Mouse (Mus musculus): Measurements from ENCODE around the gene Galm. TPM values are rescaled to one million over a fixed set of nuclear protein-coding genes. Genes with fewer than 3 reads are reported as not detected.
"Not testable (repeated sequence)": the region's sequence is repeated elsewhere in the genome, so short reads cannot be mapped to it uniquely, and the experiment has no call there.

The Galm gene
- total RNA-seq, 4 experiments from 2014 or later = 1.9 to 3.0 (median 2.4) TPM

GRCm38 (mm10) chr17:80206671-80207581, 79.7 kb downstream of the Galm start, which contains the start of the genes Srsf7 and Ttc39d:
Gene Srsf7 (minus strand): TSS chr17:80207307.
Gene Ttc39d (plus strand): TSS chr17:80207460.
- DNase-seq (ENCODE audit: low spot score in 2 of 2) = peak; percentile 95

DNA sequence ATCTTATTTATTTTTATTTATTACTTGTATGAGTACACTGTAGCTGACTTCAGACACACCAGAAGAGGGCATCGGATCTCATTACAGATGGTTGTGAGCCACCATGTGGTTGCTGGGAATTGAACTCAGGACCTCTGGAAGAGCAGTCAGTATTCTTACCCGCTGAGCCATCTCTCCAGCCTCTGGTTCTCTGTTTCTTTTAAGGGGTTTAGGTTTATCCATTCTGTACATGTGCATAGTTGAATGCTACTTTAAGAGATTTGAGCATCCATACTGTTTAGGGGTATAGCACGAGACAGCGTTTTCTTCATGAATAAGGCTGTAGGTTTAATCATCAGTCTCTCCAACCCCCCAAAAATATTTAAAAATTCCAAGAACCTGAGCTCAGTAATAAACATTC, 86.7 kb downstream of the Galm start:
- DNase-seq (ENCODE audit: low spot score in 2 of 2) = not testable (repeated sequence)

DNA sequence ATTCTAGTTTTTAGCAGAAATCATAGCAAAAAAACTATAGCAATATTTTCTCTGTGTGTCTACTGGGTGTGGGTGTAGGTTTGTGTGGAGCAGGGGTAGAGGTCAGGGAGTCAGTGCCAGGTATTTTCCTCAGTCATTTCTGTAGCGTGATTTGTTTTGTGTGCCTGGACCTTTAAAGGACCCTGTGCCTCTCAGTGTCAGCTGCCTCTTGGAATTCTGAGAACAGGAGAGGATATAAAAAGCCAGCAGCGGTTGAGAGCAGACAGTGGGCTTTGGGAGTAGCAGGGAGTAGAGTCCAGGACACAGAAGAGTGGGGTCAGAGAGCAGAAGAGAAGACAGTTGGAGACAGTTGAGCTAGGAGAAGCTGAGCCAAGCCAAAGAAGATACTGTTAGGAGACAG, 92.9 kb downstream of the Galm start:
- no peak for DNase-seq (ENCODE audit: low spot score in 2 of 2)

DNA sequence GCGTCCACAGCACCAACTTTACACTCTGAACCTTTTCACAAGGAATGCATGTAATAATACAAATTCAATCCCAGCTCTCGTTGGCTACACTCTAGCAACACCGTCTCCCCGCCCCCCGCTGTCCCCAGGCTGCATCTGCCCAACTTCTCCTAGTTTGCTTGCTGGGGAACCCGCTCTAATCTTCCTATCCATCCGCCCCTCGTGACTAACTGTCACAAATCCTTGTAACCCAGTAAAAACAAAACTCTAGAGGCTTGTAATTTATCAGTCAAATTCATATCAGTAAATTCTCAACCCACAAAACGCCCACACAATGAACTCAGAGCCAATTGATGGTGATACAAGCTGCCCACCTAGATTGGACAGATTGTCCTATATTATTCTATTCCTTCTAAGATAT, 93.9 kb downstream of the Galm start:
- DNase-seq (ENCODE audit: low spot score in 2 of 2) = no peak

DNA sequence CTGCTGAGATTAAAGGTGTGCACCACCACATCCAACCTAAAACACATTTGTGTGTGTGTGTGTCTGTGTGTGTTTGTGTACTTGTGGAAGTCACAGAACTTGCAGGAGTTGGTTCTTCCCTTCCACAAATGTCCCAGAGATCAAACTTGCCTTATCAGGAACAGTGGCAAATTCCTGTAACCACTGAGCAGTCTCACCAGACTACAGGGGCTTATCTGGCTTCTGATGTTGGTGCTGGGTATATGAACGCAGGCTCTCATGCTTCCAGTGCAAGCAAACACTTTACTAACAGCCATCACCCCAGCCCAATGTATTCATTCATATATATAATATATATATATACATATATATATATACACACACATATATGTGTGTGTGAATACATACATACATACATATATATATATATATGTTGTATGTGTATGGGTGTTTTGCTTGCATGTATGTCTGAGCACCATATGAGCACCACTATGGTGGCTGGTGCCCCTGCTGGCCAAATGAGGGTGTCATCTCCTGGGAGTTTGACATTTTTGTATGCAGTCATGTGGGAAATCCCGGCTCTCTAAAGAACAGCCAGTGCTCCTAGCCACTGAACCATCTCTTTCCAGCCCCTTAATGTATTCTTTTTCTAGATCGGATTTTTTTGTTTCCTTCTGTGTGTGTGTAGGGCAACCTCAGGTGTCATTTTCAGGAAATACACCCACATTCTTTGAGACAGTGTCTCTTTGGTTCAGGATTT, 94.8 kb downstream of the Galm start:
- no peak for DNase-seq (ENCODE audit: low spot score in 2 of 2)

DNA sequence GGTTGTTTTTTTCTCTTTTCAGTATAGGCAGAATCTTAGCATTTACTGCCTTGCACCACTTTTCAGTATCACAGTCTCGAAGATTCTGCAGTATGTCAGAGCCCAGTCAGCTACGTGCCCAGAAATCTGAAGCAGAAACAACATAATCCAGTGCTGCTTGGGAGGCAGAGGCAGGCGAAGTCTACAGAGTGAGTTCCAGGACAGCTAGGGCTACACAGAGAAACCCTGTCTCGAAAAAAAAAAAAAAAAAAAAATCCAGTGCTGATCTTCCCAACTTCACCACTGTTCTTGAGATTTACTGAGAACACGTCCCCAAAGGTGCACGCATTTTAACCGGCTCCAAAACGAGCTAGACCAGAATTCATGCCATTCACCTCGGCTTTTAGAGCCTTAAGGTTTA, 96.6 kb downstream of the Galm start:
- no peak for DNase-seq (ENCODE audit: low spot score in 2 of 2)

GRCm38 (mm10) chr17:80224326-80225116, 97.2 kb downstream of the Galm start, which contains the start of gene Gemin6:
Gene Gemin6 (plus strand): TSS chr17:80224441.
- peak; percentile 66 to 70 for DNase-seq (ENCODE audit: low spot score in 2 of 2)

- DNase-seq (ENCODE audit: low spot score in 2 of 2) = not testable (repeated sequence)
Observed at GRCm38 (mm10) chr17:80225142-80225541, 97.9 kb downstream of the Galm start.

DNA sequence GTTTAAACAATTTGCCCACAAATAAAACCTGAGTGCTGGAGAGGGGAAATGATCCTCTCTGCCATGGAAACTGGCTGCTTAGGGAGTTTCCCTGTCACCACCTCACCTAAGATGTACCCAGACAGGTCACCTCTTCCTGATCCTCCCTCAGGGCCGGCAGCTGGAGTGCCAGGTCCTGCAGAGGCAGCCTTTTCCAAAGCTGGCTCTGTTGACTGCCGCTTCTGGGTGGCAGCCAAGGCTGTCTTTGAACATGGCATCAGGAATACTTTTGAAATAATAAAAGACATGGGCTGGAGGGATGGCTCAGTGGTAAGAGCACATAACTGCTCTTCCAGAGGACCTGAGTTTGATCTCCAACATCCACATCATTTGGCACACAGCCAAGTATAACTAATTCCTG, 102.1 kb downstream of the Galm start:
- DNase-seq (ENCODE audit: low spot score in 2 of 2) = no peak

GRCm38 (mm10) chr17:80233844-80234243, 106.6 kb downstream of the Galm start:
- no peak for DNase-seq (ENCODE audit: low spot score in 2 of 2)

- DNase-seq (ENCODE audit: low spot score in 2 of 2) = no peak
Observed at GRCm38 (mm10) chr17:80234376-80234775, 107.1 kb downstream of the Galm start.

Other genes starting within 250 kb of the Galm start
- 100 to 1,000 TPM; 140 to 155 (median 147) TPM for gene Atl2, start 231.3 kb upstream of the Galm start, total RNA-seq (2022)
- gene Hnrnpll, start 65.1 kb upstream of the Galm start, total RNA-seq (2022) = 10 to 100 TPM; 15.5 to 16.7 (median 16.0) TPM
- gene Srsf7, start 79.8 kb downstream of the Galm start, total RNA-seq (2022) = 10 to 100 TPM; 25.5 to 31.1 (median 28.5) TPM
- gene Ttc39d, start 80.0 kb downstream of the Galm start, total RNA-seq (2022) = under 1 TPM in 1 of 4 experiments, not detected in 3; 0.13 TPM
- 1 to 10 TPM; 6.0 to 8.1 (median 7.2) TPM for gene Gemin6, start 97.0 kb downstream of the Galm start, total RNA-seq (2022)
- 1 to 10 TPM; 5.5 to 9.6 (median 7.1) TPM for gene Morn2, start 162.7 kb downstream of the Galm start, total RNA-seq (2022)
- gene Dhx57, start 163.0 kb downstream of the Galm start, total RNA-seq (2022) = 10 to 100 TPM in 1 of 4 experiments, 1 to 10 TPM in 3; 6.8 to 10.0 (median 7.6) TPM
- gene Arhgef33, start 179.9 kb downstream of the Galm start, total RNA-seq (2022) = not detected
- gene Gm10190, start 246.1 kb downstream of the Galm start, total RNA-seq (2022) = not detected